Mouse (Mus musculus): ENCODE results near the gene Nr1d2. TPM values are rescaled to one million over a fixed set of nuclear protein-coding genes. Genes with fewer than 3 reads are reported as not detected.
"Not testable (repeated sequence)": the region's sequence is repeated elsewhere in the genome, so short reads cannot be mapped to it uniquely, and the experiment has no call there.

The Nr1d2 gene
- 14.3 and 14.7 TPM in 2 replicates for polyA plus RNA-seq (2016; fragmentation: Nextera tagmentation; extraction: Ambion mirVana)

GRCm38 (mm10) chr14:18238750-18239731, at the start of gene Nr1d2:
TSS of gene Nr1d2 (minus strand) at chr14:18239127.
- Histone ChIP-seq H3K9me3 (replicated peaks) (no peaks in the 10 kb centered on the region), H3K27me3 (replicated peaks) (no peaks in the 10 kb centered on the region), H3K27ac (ENCODE audit: poor library complexity, severe bottlenecking) (peak within 1 kb of the TSS; percentile 92), H3K4me2 (peak within 1 kb of the TSS; percentile 71), H3K9ac (peak within 1 kb of the TSS; percentile 79), H3K36me3 (no peaks in the 10 kb centered on the region), H3K4me3 (peak within 1 kb of the TSS; percentile 81), H3K4me1 (replicated peaks) (peaks cover 15% of the 10 kb centered on the region)
- under 1% methylated on average over 64 of the region's 66 CpGs for WGBS
- peak; percentile 91 for ATAC-seq (ENCODE audit: insufficient number of reproducible peaks, low FRiP score)

- Histone ChIP-seq H3K27me3 (replicated peaks) (no peaks in the 10 kb centered on the region), H3K4me2 (no peak overlapping the region), H3K4me1 (replicated peaks) (peaks cover 7% of the 10 kb centered on the region; the same call in 1 of the 2 replicates), H3K9me3 (replicated peaks) (no peaks in the 10 kb centered on the region), H3K36me3 (0 out of 2 replicates have a peak, but pooled peaks cover 3% of the 10 kb centered on the region), H3K4me3 (no peak overlapping the region), H3K9ac (no peak overlapping the region), H3K27ac (ENCODE audit: poor library complexity, severe bottlenecking) (no peak overlapping the region)
- ATAC-seq (ENCODE audit: insufficient number of reproducible peaks, low FRiP score) = no peak
- 52% methylated on average over 2 of the region's 2 CpGs for WGBS
Observed at GRCm38 (mm10) chr14:18287391-18287790, 48.5 kb upstream of the Nr1d2 start.

- H3K9me3 ChIP-seq (replicated peaks) = no peaks in the 10 kb centered on the region
- no peak for ATAC-seq (ENCODE audit: insufficient number of reproducible peaks, low FRiP score)
- no peak overlapping the region for H3K4me2 ChIP-seq
- peaks cover 7% of the 10 kb centered on the region; the same call in 1 of the 2 replicates for H3K4me1 ChIP-seq (replicated peaks)
- H3K9ac ChIP-seq = no peak overlapping the region
- H3K27me3 ChIP-seq (replicated peaks) = no peaks in the 10 kb centered on the region
- peaks cover 10% of the 10 kb centered on the region; the same call in 1 of the 2 replicates for H3K36me3 ChIP-seq
- 92% methylated on average over 2 of the region's 2 CpGs for WGBS
- H3K4me3 ChIP-seq = no peak overlapping the region
- no peak overlapping the region for H3K27ac ChIP-seq (ENCODE audit: poor library complexity, severe bottlenecking)
Observed at GRCm38 (mm10) chr14:18286441-18286840, 47.5 kb upstream of the Nr1d2 start.

GRCm38 (mm10) chr14:18285476-18285875, 46.5 kb upstream of the Nr1d2 start:
- peaks cover 7% of the 10 kb centered on the region; the same call in 1 of the 2 replicates for H3K4me1 ChIP-seq (replicated peaks)
- H3K9me3 ChIP-seq (replicated peaks) = no peaks in the 10 kb centered on the region
- no peaks in the 10 kb centered on the region for H3K27me3 ChIP-seq (replicated peaks)
- WGBS = 94% methylated on average over 3 of the region's 3 CpGs
- no peak overlapping the region for H3K4me2 ChIP-seq
- no peak overlapping the region for H3K4me3 ChIP-seq
- no peak overlapping the region for H3K27ac ChIP-seq (ENCODE audit: poor library complexity, severe bottlenecking)
- peaks cover 12% of the 10 kb centered on the region; the same call in 1 of the 2 replicates for H3K36me3 ChIP-seq
- no peak overlapping the region for H3K9ac ChIP-seq
- no peak for ATAC-seq (ENCODE audit: insufficient number of reproducible peaks, low FRiP score)

- ATAC-seq (ENCODE audit: insufficient number of reproducible peaks, low FRiP score) = no peak
- WGBS = 86% methylated on average over 2 of the region's 2 CpGs
- no peak overlapping the region for H3K4me3 ChIP-seq
- H3K27ac ChIP-seq (ENCODE audit: poor library complexity, severe bottlenecking) = no peak overlapping the region
- H3K9ac ChIP-seq = no peak overlapping the region
- H3K36me3 ChIP-seq = peaks cover 18% of the 10 kb centered on the region
- H3K4me1 ChIP-seq (replicated peaks) = peaks cover 7% of the 10 kb centered on the region; the same call in 1 of the 2 replicates
- H3K9me3 ChIP-seq (replicated peaks) = no peaks in the 10 kb centered on the region
- H3K27me3 ChIP-seq (replicated peaks) = no peaks in the 10 kb centered on the region
- no peak overlapping the region for H3K4me2 ChIP-seq
Observed at GRCm38 (mm10) chr14:18284581-18284980, 45.7 kb upstream of the Nr1d2 start.

GRCm38 (mm10) chr14:18280375-18280774, 41.4 kb upstream of the Nr1d2 start:
- Histone ChIP-seq H3K4me2 (no peak overlapping the region), H3K9ac (no peak overlapping the region), H3K36me3 (peaks cover 48% of the 10 kb centered on the region), H3K27me3 (replicated peaks) (no peaks in the 10 kb centered on the region), H3K27ac (ENCODE audit: poor library complexity, severe bottlenecking) (no peak overlapping the region), H3K9me3 (replicated peaks) (no peaks in the 10 kb centered on the region), H3K4me3 (no peak overlapping the region), H3K4me1 (replicated peaks) (peaks cover 3% of the 10 kb centered on the region; the same call in 1 of the 2 replicates)
- 86% methylated on average over 5 of the region's 5 CpGs for WGBS
- no peak for ATAC-seq (ENCODE audit: insufficient number of reproducible peaks, low FRiP score)

GRCm38 (mm10) chr14:18274526-18274925, 35.6 kb upstream of the Nr1d2 start:
- Histone ChIP-seq H3K9ac (no peak overlapping the region), H3K27me3 (replicated peaks) (no peaks in the 10 kb centered on the region), H3K9me3 (replicated peaks) (no peaks in the 10 kb centered on the region), H3K4me1 (replicated peaks) (peaks cover 6% of the 10 kb centered on the region), H3K27ac (ENCODE audit: poor library complexity, severe bottlenecking) (no peak overlapping the region), H3K4me3 (no peak overlapping the region), H3K4me2 (no peak overlapping the region), H3K36me3 (peaks cover 33% of the 10 kb centered on the region)
- ATAC-seq (ENCODE audit: insufficient number of reproducible peaks, low FRiP score) = no peak
- WGBS = 79% methylated on average over 1 of the region's 1 CpGs

GRCm38 (mm10) chr14:18271666-18272065, 32.7 kb upstream of the Nr1d2 start:
- Histone ChIP-seq H3K36me3 (peaks cover 28% of the 10 kb centered on the region), H3K27ac (ENCODE audit: poor library complexity, severe bottlenecking) (no peak overlapping the region; the same call in 1 of the 2 replicates), H3K9ac (peak overlapping the region; percentile 88), H3K9me3 (replicated peaks) (no peaks in the 10 kb centered on the region), H3K4me1 (replicated peaks) (peaks cover 8% of the 10 kb centered on the region), H3K27me3 (replicated peaks) (no peaks in the 10 kb centered on the region), H3K4me2 (peak overlapping the region; percentile 84), H3K4me3 (peak overlapping the region; percentile 80)
- ATAC-seq (ENCODE audit: insufficient number of reproducible peaks, low FRiP score) = no peak
- WGBS = 12% methylated on average over 7 of the region's 7 CpGs

- under 1% methylated on average over 78 of the region's 78 CpGs for WGBS
- H3K27me3 ChIP-seq (replicated peaks) = no peaks in the 10 kb centered on the region
- H3K4me2 ChIP-seq = peak within 1 kb of the TSS; percentile 87
- H3K4me3 ChIP-seq = peak within 1 kb of the TSS; percentile 80
- peak within 1 kb of the TSS; percentile 99 for H3K9ac ChIP-seq
- peak within 1 kb of the TSS; percentile 82 for H3K27ac ChIP-seq (ENCODE audit: poor library complexity, severe bottlenecking)
- ATAC-seq (ENCODE audit: insufficient number of reproducible peaks, low FRiP score) = peak; percentile 100
- peaks cover 8% of the 10 kb centered on the region for H3K4me1 ChIP-seq (replicated peaks)
- peaks cover 31% of the 10 kb centered on the region for H3K36me3 ChIP-seq
- H3K9me3 ChIP-seq (replicated peaks) = no peaks in the 10 kb centered on the region
Observed at GRCm38 (mm10) chr14:18270529-18271441, 31.9 kb upstream of the Nr1d2 start, which contains the start of the genes Nkiras1 and Rpl15. TSS of gene Nkiras1 (plus strand) at chr14:18271136. TSS of gene Rpl15 (minus strand) at chr14:18271391.

- Histone ChIP-seq H3K27ac (ENCODE audit: poor library complexity, severe bottlenecking) (peak overlapping the region; percentile 73), H3K4me2 (peak overlapping the region; percentile 87), H3K4me3 (peak overlapping the region; percentile 80), H3K9ac (peak overlapping the region; percentile 99), H3K36me3 (peaks cover 29% of the 10 kb centered on the region)
- ATAC-seq (ENCODE audit: insufficient number of reproducible peaks, low FRiP score); H3K9me3 ChIP-seq (replicated peaks); H3K4me1 ChIP-seq (replicated peaks); H3K27me3 ChIP-seq (replicated peaks): not testable (repeated sequence)
- WGBS = under 1% methylated on average over 24 of the region's 24 CpGs
Observed at GRCm38 (mm10) chr14:18269947-18270528, 31.1 kb upstream of the Nr1d2 start.
